Mouse (Mus musculus): ENCODE data around the gene Tbccd1.
"Not testable (repeated sequence)": the region's sequence is repeated elsewhere in the genome, so short reads cannot be mapped to it uniquely, and the experiment has no call there.

Tbccd1 gene

DNA sequence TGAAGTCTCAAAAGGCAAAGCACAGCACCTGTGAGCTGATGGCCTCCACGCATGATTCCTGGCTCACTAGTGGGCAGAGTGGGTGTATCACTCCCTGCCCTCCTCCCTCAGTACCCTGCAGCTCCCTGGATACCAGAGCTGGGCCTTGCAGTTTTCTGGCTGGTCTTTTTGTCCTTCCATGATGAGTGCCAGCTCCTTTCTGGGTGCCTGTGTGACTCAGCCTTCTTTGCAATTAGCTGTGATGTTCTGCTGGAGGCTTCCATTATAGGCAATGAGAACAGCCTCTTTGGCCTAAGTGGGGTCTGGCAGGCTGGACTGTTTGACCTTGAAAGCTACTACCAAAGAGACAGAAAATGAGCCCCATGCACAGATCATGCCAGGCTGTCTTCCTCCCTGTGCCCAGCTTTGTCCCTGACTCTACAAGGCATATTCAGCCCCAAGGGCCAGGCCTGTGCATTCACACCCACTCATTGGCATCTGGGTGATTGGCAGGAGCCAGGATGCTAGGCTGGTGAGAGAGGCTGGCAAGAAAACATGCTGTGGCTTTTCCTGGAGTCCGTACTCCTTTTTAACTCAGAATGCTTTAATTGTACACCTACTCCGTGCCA is 78.1 kb downstream of the Tbccd1 start:
- DNase-seq (ENCODE audit: low read depth), result no peak

DNA sequence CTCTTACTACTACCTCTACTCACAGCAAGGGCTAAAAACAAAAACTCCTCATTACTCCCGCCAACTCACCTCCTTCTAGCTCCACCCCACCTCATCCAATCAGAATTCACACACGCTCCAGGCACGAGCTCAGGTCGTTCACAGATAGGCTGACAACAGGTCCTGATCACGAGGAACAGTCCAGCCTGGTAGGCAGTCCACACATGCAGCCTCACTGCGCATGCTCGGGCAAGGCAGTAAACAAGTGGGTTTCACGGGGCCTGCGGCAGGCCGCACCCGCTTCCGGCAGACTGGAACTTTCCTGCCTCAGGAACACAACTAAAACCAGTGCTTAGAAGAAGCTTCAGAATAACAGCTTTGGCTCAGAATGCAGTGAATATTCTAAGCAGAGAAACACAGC is 79.2 kb downstream of the Tbccd1 start:
- not testable (repeated sequence) for DNase-seq (ENCODE audit: low read depth)

DNA sequence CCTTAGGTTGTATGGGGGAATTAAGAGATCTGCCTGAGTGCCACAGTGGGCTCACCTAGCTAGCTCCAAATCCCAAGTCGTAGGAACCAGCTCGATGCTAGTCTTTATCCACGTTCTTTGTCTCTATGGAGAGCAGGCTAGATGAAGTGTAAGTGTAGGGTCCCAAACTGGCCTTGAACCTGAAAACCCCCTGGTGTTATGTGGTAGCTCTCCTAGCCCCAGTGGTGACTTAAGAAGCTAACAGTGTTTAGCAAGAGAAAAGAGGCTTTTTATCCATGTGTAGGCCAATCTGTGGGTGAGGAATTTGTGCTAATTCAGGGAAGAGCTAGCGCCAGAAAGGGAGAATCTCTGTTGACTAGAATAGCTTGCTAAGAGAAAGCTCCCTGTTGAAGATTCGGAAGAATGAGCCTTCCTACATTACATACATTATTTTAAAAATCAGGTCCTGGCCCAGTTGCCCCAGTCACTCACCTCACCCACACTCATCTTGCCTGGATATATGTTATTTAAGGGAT is 81.9 kb downstream of the Tbccd1 start:
- DNase-seq (ENCODE audit: low read depth), result no peak

DNA sequence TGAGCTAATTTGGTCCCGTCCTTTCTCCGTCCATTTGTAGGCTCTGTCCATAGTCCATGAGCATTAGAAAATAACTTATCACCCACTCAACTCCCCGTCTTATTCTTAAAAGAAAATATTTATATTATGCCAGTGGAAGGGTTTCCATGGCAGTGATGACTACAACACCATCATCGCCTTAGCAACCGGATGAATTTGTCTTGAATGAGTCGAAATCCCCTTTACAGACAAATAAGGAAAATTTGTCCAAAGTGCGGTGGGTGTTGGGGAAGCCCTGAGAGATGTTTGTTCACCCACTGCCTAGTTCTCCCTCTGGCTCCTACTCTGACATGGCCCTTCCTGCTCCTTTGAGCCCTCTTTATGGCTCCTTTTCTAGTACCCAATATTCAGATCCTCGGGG is 88.8 kb downstream of the Tbccd1 start:
- no peak for DNase-seq (ENCODE audit: low read depth)

DNA sequence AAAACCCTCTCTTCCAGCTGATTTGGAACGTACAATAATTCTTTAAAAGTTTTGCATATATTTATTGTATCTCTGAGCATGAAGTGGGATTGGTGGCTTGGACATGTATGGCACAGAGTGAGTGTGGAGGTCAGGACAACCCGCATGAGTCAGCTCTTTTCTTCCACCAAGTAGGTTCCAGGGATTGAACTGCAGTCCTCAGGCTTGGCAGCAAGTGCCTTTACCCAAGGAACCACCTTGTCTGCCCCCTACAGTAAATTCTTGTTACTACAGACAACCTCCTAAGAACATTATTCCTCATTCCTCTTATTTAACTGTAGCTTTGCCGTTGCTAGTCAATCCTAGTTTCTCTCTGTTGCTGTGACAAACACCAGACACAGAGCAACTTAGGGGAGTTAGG is 90.1 kb downstream of the Tbccd1 start:
- no peak for DNase-seq (ENCODE audit: low read depth)

DNA sequence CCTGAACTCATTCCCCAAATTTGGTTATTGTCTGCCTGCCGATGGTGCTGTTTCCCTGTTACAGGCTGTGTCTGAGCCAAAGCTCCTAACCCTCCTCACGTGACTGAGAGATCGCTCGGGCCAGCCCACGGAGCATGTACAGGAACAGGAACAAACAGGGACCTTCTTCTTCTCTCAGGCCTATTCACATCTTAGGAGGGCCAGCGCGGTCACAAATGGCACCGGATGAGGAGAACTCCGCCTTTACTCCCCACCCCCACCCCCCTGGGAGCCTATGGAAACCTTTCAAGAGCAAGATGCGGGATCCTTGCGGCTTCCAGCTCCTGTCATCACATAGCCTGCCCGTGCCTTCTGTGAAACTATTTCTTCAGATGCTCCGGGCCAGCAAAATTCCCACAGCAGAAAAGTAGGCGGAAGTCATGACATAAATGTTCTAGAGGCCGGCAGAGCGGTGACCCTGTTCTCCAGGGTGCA is 90.7 kb downstream of the Tbccd1 start:
- DNase-seq (ENCODE audit: low read depth), result no peak

DNA sequence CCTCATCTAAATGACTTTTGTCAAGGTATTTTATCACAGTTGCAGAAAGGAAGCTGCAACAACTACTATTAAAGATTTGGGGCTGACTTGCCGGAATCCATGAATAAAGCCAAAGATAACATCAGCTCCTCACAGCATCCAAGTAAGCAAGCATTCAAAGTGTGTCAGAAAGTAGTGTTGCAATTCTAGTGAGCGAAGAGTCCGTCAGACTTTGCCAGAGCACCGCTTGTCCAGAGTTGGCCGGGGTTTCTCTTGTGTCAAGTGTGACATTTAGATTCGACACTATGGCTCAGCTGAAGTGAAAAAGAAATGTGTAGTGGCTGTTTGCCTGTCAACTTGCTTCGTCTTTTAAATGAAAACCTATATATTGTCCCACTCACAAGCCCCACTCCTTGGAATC is 91.9 kb downstream of the Tbccd1 start:
- no peak for DNase-seq (ENCODE audit: low read depth)

All from c-Kit-positive CD71-negative TER-119-negative erythroid progenitor cells, embryonic 14.5 days (primary cell).